Mouse (Mus musculus): ENCODE measurements at regions not wholly inside any gene's neighbourhood (a gene's known extent, or its start where the extent isn't known, plus 50 kb on each side); places are given as distances from the start of the nearest gene placed in this dataset.

DNA sequence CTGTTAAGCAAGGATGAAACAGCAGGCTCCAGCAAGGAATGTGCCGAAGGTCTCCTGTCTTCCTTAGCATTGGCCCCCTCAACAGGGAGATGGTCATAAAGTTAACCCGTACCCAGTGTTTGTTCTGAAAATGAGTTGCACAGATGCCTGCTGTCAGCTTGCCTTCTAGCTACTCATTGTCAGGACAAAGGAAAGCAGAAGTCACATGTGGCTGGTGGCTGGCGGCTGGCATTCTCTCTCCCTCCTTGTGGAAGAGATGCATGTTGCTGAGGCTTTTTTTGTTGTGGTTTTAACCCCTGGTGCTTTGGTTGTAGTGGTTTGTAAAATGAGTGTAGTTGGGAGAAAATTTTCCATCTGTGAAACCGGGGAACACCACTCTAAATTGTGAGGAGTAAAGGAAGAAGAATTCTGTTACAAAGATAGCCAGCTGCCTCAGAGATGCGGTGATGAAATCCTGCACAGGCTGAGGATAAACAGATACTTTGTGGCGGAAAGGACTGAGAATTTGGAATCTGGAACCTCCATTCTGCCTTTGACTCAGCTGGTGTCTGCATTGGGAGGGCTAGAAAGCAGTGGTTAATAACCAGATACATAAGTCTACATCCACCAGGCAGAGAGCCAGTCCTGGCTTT lies 220.2 kb downstream of the Snx13 start:
- no peaks in the 10 kb centered on the region for H3K79me3 ChIP-seq (ENCODE audit: low read depth)
- no peaks in the 10 kb centered on the region for H3K79me2 ChIP-seq (ENCODE audit: control insufficient read depth, insufficient read depth)
- no peak overlapping the region for H3ac ChIP-seq (ENCODE audit: control insufficient read depth, insufficient read length, low read depth)
- no peaks in the 10 kb centered on the region for H3K27me3 ChIP-seq (ENCODE audit: control insufficient read depth, insufficient read depth, insufficient read length)
- no peak overlapping the region for H3K4me3 ChIP-seq (ENCODE audit: insufficient read depth, poor library complexity, severe bottlenecking)
- no peak for TF ChIP-seq CEBPB (IDR thresholded peaks at IDR 0.05; ENCODE audit: low read depth)
- TF ChIP-seq MAX (IDR thresholded peaks at IDR 0.05): no peak
- no peak for TF ChIP-seq MYOG (IDR thresholded peaks at IDR 0.05; ENCODE audit: control insufficient read depth, extremely low read depth, insufficient read length)
- no peak for TF ChIP-seq MYOD1 (IDR thresholded peaks at IDR 0.05; ENCODE audit: control insufficient read depth, insufficient read length, low read depth)
- no peak for TF ChIP-seq USF1 (IDR thresholded peaks at IDR 0.05; ENCODE audit: low read depth)
- no peak for TF ChIP-seq CTCF (IDR thresholded peaks at IDR 0.05; ENCODE audit: control insufficient read depth, insufficient read depth, insufficient read length)
- TF ChIP-seq FOSL1 (IDR thresholded peaks at IDR 0.05; ENCODE audit: insufficient read depth, low read length, poor library complexity, severe bottlenecking): no peak
- H3K36me3 ChIP-seq (ENCODE audit: control insufficient read depth, insufficient read depth): no peaks in the 10 kb centered on the region

DNA sequence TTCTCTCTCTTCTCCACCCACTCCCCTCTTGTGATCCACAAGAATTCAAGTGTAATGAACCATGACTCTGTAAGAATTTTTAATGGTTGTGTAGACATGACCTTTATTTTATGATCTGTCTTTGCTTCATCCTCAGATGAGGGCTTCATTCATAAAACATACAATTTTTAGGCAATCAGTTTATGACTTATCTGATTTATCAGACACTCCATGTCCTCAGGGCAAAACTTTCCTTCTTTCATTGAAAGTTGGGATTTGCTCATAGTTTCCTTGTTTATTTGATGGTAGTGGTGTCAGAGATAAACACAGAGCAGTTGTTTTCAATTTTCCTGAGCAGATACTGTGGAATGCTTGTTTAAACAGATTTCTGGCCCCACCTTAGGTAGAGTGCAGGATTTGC lies 212.8 kb downstream of the Snx13 start:
- TF ChIP-seq FOSL1 (IDR thresholded peaks at IDR 0.05; ENCODE audit: insufficient read depth, low read length, poor library complexity, severe bottlenecking): no peak
- TF ChIP-seq USF1 (IDR thresholded peaks at IDR 0.05; ENCODE audit: low read depth): no peak
- TF ChIP-seq MYOD1 (IDR thresholded peaks at IDR 0.05; ENCODE audit: control insufficient read depth, insufficient read length, low read depth): no peak
- TF ChIP-seq CTCF (IDR thresholded peaks at IDR 0.05; ENCODE audit: control insufficient read depth, insufficient read depth, insufficient read length): no peak
- TF ChIP-seq MAX (IDR thresholded peaks at IDR 0.05): no peak
- no peak for TF ChIP-seq MYOG (IDR thresholded peaks at IDR 0.05; ENCODE audit: control insufficient read depth, extremely low read depth, insufficient read length)
- TF ChIP-seq CEBPB (IDR thresholded peaks at IDR 0.05; ENCODE audit: low read depth): no peak
- Histone ChIP-seq H3ac (ENCODE audit: control insufficient read depth, insufficient read length, low read depth) (no peak overlapping the region), H3K27me3 (ENCODE audit: control insufficient read depth, insufficient read depth, insufficient read length) (no peaks in the 10 kb centered on the region), H3K36me3 (ENCODE audit: control insufficient read depth, insufficient read depth) (no peaks in the 10 kb centered on the region), H3K4me3 (ENCODE audit: insufficient read depth, poor library complexity, severe bottlenecking) (no peak overlapping the region), H3K79me2 (ENCODE audit: control insufficient read depth, insufficient read depth) (no peaks in the 10 kb centered on the region), H3K79me3 (ENCODE audit: low read depth) (no peaks in the 10 kb centered on the region)

DNA sequence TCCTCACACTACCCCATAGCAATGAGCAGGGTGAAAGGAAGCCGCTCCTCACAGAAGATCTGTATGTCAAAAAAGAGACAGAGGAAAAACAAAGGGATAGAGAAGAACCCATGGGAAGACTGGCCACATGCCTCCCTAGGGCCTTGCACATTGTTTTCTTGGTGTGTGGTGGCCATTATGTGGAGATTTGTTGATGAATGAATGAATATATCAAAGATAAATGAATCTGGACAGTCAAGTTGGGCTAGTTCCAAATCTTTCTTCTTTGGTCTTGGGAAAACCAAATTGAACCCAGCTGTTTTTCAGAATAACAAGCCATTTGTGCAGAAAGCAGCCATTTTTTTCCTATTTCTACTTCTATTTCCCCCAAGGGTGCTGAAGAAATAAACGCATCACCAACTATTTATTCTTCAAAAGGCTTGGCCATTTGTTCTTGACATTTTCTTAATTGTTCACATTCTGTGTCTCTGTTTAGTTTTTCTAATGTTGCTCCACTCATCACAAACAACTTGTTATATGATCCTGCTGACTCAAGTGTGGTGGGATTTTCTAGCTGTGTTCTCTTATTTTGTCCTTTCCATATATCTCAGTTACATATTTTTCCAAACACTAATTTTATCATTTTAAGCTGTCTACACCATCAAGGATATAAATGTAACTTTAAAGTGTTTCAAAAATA lies 208.9 kb downstream of the Snx13 start:
- H3K27me3 ChIP-seq (ENCODE audit: control insufficient read depth, insufficient read depth, insufficient read length): no peaks in the 10 kb centered on the region
- no peak overlapping the region for H3K4me3 ChIP-seq (ENCODE audit: insufficient read depth, poor library complexity, severe bottlenecking)
- no peak overlapping the region for H3ac ChIP-seq (ENCODE audit: control insufficient read depth, insufficient read length, low read depth)
- H3K36me3 ChIP-seq (ENCODE audit: control insufficient read depth, insufficient read depth): no peaks in the 10 kb centered on the region
- no peak for TF ChIP-seq MYOD1 (IDR thresholded peaks at IDR 0.05; ENCODE audit: control insufficient read depth, insufficient read length, low read depth)
- no peak for TF ChIP-seq USF1 (IDR thresholded peaks at IDR 0.05; ENCODE audit: low read depth)
- TF ChIP-seq CTCF (IDR thresholded peaks at IDR 0.05; ENCODE audit: control insufficient read depth, insufficient read depth, insufficient read length): no peak
- no peak for TF ChIP-seq MYOG (IDR thresholded peaks at IDR 0.05; ENCODE audit: control insufficient read depth, extremely low read depth, insufficient read length)
- TF ChIP-seq MAX (IDR thresholded peaks at IDR 0.05): no peak
- TF ChIP-seq CEBPB (IDR thresholded peaks at IDR 0.05; ENCODE audit: low read depth): no peak
- TF ChIP-seq FOSL1 (IDR thresholded peaks at IDR 0.05; ENCODE audit: insufficient read depth, low read length, poor library complexity, severe bottlenecking): no peak
- no peaks in the 10 kb centered on the region for H3K79me2 ChIP-seq (ENCODE audit: control insufficient read depth, insufficient read depth)
- H3K79me3 ChIP-seq (ENCODE audit: low read depth): no peaks in the 10 kb centered on the region

DNA sequence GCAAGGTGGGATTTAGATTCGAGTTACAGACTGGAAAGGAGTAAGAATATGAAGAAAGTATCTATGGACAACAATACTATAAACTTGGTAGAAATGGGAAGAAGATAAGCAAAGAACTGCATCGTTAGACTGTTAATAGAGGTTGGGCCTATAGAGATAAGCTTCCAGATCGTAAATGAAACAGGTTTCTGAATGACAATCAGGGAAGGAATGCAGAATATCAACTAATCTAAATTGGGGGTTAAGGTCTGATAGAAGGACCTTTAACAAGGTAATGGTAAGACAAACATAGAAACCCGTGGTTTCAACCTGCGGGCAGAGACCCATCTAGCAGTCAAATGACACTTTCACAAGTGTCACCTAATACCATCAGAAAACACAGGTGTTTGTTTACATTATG lies 201.5 kb downstream of the Snx13 start:
- H3K79me3 ChIP-seq (ENCODE audit: low read depth): no peaks in the 10 kb centered on the region
- H3K36me3 ChIP-seq (ENCODE audit: control insufficient read depth, insufficient read depth): no peaks in the 10 kb centered on the region
- H3ac ChIP-seq (ENCODE audit: control insufficient read depth, insufficient read length, low read depth): no peak overlapping the region
- no peaks in the 10 kb centered on the region for H3K79me2 ChIP-seq (ENCODE audit: control insufficient read depth, insufficient read depth)
- H3K4me3 ChIP-seq (ENCODE audit: insufficient read depth, poor library complexity, severe bottlenecking): no peak overlapping the region
- H3K27me3 ChIP-seq (ENCODE audit: control insufficient read depth, insufficient read depth, insufficient read length): no peaks in the 10 kb centered on the region
- TF ChIP-seq MYOG (IDR thresholded peaks at IDR 0.05; ENCODE audit: control insufficient read depth, extremely low read depth, insufficient read length) (no peak), MAX (IDR thresholded peaks at IDR 0.05) (no peak), MYOD1 (IDR thresholded peaks at IDR 0.05; ENCODE audit: control insufficient read depth, insufficient read length, low read depth) (no peak)

DNA sequence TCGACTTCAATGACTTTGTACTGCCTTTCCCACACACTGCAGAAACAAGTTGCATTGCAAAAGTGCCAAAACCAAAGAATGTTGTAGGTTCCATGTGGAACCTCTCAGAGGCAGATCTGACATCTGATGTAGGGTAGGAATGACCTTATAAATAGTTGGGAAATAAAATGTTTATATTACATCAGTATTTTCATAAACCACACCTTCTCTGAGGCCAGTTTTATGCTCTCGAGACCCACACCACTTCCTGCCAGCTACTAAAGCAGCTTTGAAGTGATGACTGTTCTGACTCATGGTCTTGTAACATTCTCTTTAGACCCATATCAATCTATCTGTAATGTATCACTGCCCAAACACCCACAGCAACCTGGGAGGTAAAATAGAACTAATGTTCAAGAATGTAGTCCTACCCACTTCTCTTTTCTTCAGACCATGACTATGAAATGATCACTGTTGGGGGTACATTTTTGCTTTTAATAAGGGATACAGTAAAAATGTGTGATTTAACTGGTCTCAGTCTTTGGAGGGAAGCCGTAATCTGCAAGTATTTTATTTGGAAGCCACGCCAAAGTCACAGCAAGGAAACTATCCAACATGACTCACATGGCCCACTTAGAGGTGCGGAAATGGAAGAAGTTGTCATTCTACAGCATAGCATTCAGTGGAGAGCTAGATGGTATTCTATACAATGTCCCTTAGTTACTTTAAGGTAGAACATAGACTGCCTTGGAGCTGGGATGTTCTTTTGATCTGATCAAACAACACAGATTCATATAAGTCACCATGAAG lies 199.4 kb downstream of the Snx13 start:
- Histone ChIP-seq H3K36me3 (ENCODE audit: control insufficient read depth, insufficient read depth) (no peaks in the 10 kb centered on the region), H3K27me3 (ENCODE audit: control insufficient read depth, insufficient read depth, insufficient read length) (no peaks in the 10 kb centered on the region), H3K4me3 (ENCODE audit: insufficient read depth, poor library complexity, severe bottlenecking) (no peak overlapping the region), H3K79me2 (ENCODE audit: control insufficient read depth, insufficient read depth) (no peaks in the 10 kb centered on the region), H3K79me3 (ENCODE audit: low read depth) (no peaks in the 10 kb centered on the region), H3ac (ENCODE audit: control insufficient read depth, insufficient read length, low read depth) (no peak overlapping the region)
- TF ChIP-seq CEBPB (IDR thresholded peaks at IDR 0.05; ENCODE audit: low read depth) (peak; percentile 91), MYOD1 (IDR thresholded peaks at IDR 0.05; ENCODE audit: control insufficient read depth, insufficient read length, low read depth) (peak; percentile 30), MAX (IDR thresholded peaks at IDR 0.05) (no peak), USF1 (IDR thresholded peaks at IDR 0.05; ENCODE audit: low read depth) (no peak), CTCF (IDR thresholded peaks at IDR 0.05; ENCODE audit: control insufficient read depth, insufficient read depth, insufficient read length) (no peak), FOSL1 (IDR thresholded peaks at IDR 0.05; ENCODE audit: insufficient read depth, low read length, poor library complexity, severe bottlenecking) (peak; percentile 64), MYOG (IDR thresholded peaks at IDR 0.05; ENCODE audit: control insufficient read depth, extremely low read depth, insufficient read length) (no peak)
